Mouse (Mus musculus) midbrain, embryonic 15.5 days (tissue): ENCODE results near the gene Tuba3b. TPM values are rescaled to one million over a fixed set of nuclear protein-coding genes. Genes with fewer than 3 reads are reported as not detected.

ENCODE experiments used
- ATAC-seq: fragments of 200-750 bp; cut with Nextera tagmentation; replicated peaks from 2 replicates; pipeline ENCODE4 v1.8.0; 2017; ENCODE audit warnings: moderate TSS enrichment
- H3K27ac ChIP-seq: fragments of 300-500 bp; sonication (generic); 2 replicates; pipeline ENCODE4 v1.5.1; 2015; ENCODE audit warnings: mild to moderate bottlenecking, inconsistent platforms
- H3K27me3 ChIP-seq: fragments of 300-500 bp; sonication (generic); replicated peaks from 2 replicates; pipeline ENCODE4 v1.6.1; 2015; ENCODE audit warnings: inconsistent platforms
- H3K36me3 ChIP-seq: fragments of 300-500 bp; sonication (generic); replicated peaks from 2 replicates; pipeline ENCODE4 v1.6.1; 2015; ENCODE audit warnings: inconsistent platforms
- H3K4me1 ChIP-seq: fragments of 300-500 bp; sonication (generic); 2 replicates; pipeline ENCODE4 v1.6.1; 2015; ENCODE audit warnings: inconsistent platforms
- H3K4me2 ChIP-seq: fragments of 300-500 bp; sonication (generic); 2 replicates; pipeline ENCODE4 v1.6.1; 2015; ENCODE audit warnings: inconsistent platforms, mild to moderate bottlenecking, moderate library complexity
- H3K4me3 ChIP-seq: fragments of 300-500 bp; sonication (generic); 2 replicates; pipeline ENCODE4 v1.5.1; 2015; ENCODE audit warnings: mild to moderate bottlenecking, inconsistent platforms
- H3K9ac ChIP-seq: fragments of 300-500 bp; sonication (generic); 2 replicates; pipeline ENCODE4 v1.6.1; 2015; ENCODE audit warnings: mild to moderate bottlenecking, inconsistent platforms
- H3K9me3 ChIP-seq: fragments of 300-500 bp; sonication (generic); 2 replicates; pipeline ENCODE4 v1.6.1; 2016; ENCODE audit warnings: inconsistent platforms
- WGBS: fragments of 180-500 bp; shearing (Covaris S2); methylation state at CpG from one replicate; pipeline ENCODE4 v1.1.7; 2015; ENCODE audit warnings: mixed read lengths; 5-methylcytosine and 5-hydroxymethylcytosine counted together
- polyA plus RNA-seq: library from polyadenylated mRNA; unstranded; fragments of >200 nt; fragmentation: Nextera tagmentation; extraction: Ambion mirVana; gene quantifications from 2 replicates; pipeline ENCODE4 v1.2.1, GENCODE M21; 2015

Tuba3b gene
- polyA plus RNA-seq, 1 experiment from 2014 or later, result not detected

- H3K4me3 ChIP-seq, result no peak overlapping the region
- H3K27me3 ChIP-seq, result no peaks in the 10 kb centered on the region
- no peaks in the 10 kb centered on the region for H3K36me3 ChIP-seq
- WGBS, result 28% methylated on average over 1 of the region's 1 CpGs
- H3K9ac ChIP-seq, result no peak overlapping the region
- no peaks in the 10 kb centered on the region for H3K9me3 ChIP-seq
- no peak for ATAC-seq
- peaks cover 10% of the 10 kb centered on the region; the same call in 1 of the 2 replicates for H3K4me1 ChIP-seq
- H3K27ac ChIP-seq, result no peak overlapping the region
- H3K4me2 ChIP-seq, result no peak overlapping the region
Measured at GRCm38 (mm10) chr6:145591578-145591977, 24.0 kb upstream of the Tuba3b start.

GRCm38 (mm10) chr6:145592036-145592435, 23.5 kb upstream of the Tuba3b start:
- Histone ChIP-seq H3K4me2 (no peak overlapping the region), H3K9me3 (no peaks in the 10 kb centered on the region), H3K9ac (no peak overlapping the region), H3K27me3 (no peaks in the 10 kb centered on the region), H3K36me3 (no peaks in the 10 kb centered on the region), H3K27ac (0 out of 2 replicates have a peak overlapping the region, but pooled peaks have one; percentile 16), H3K4me1 (peaks cover 10% of the 10 kb centered on the region; the same call in 1 of the 2 replicates), H3K4me3 (no peak overlapping the region)
- ATAC-seq, result no peak; the same call in 1 of the 2 replicates
- 76% methylated on average over 6 of the region's 6 CpGs for WGBS

- no peak overlapping the region for H3K9ac ChIP-seq
- WGBS, result 52% methylated on average over 8 of the region's 8 CpGs
- H3K4me1 ChIP-seq, result peaks cover 10% of the 10 kb centered on the region; the same call in 1 of the 2 replicates
- no peak overlapping the region for H3K4me3 ChIP-seq
- no peaks in the 10 kb centered on the region for H3K27me3 ChIP-seq
- no peaks in the 10 kb centered on the region for H3K36me3 ChIP-seq
- H3K4me2 ChIP-seq, result no peak overlapping the region
- 0 out of 2 replicates have a peak overlapping the region, but pooled peaks have one; percentile 16 for H3K27ac ChIP-seq
- no peak for ATAC-seq
- no peaks in the 10 kb centered on the region for H3K9me3 ChIP-seq
Measured at GRCm38 (mm10) chr6:145592531-145592998, 23.0 kb upstream of the Tuba3b start.

- 63% methylated on average over 7 of the region's 7 CpGs for WGBS
- Histone ChIP-seq H3K9ac (no peak overlapping the region), H3K4me3 (no peak overlapping the region), H3K4me2 (no peak overlapping the region), H3K27ac (no peak overlapping the region), H3K36me3 (no peaks in the 10 kb centered on the region), H3K4me1 (peaks cover 10% of the 10 kb centered on the region; the same call in 1 of the 2 replicates), H3K9me3 (no peaks in the 10 kb centered on the region), H3K27me3 (no peaks in the 10 kb centered on the region)
- no peak for ATAC-seq
Measured at GRCm38 (mm10) chr6:145593991-145594390, 21.6 kb upstream of the Tuba3b start.

- Histone ChIP-seq H3K4me1 (peaks cover 10% of the 10 kb centered on the region; the same call in 1 of the 2 replicates), H3K36me3 (no peaks in the 10 kb centered on the region), H3K27me3 (no peaks in the 10 kb centered on the region), H3K4me2 (no peak overlapping the region), H3K27ac (no peak overlapping the region), H3K4me3 (no peak overlapping the region), H3K9ac (no peak overlapping the region), H3K9me3 (no peaks in the 10 kb centered on the region)
- ATAC-seq, result no peak
- 85% methylated on average over 4 of the region's 4 CpGs for WGBS
Measured at GRCm38 (mm10) chr6:145595905-145596304, 19.7 kb upstream of the Tuba3b start.

GRCm38 (mm10) chr6:145598794-145599555, 16.6 kb upstream of the Tuba3b start:
- WGBS, result 76% methylated on average over 11 of the region's 11 CpGs
- ATAC-seq, result no peak
- no peaks in the 10 kb centered on the region for H3K27me3 ChIP-seq
- H3K4me1 ChIP-seq, result no peaks in the 10 kb centered on the region
- no peak overlapping the region for H3K4me3 ChIP-seq
- no peaks in the 10 kb centered on the region for H3K36me3 ChIP-seq
- H3K27ac ChIP-seq, result no peak overlapping the region
- H3K4me2 ChIP-seq, result no peak overlapping the region
- no peak overlapping the region for H3K9ac ChIP-seq
- no peaks in the 10 kb centered on the region for H3K9me3 ChIP-seq

GRCm38 (mm10) chr6:145604126-145604525, 11.4 kb upstream of the Tuba3b start:
- Histone ChIP-seq H3K4me2 (no peak overlapping the region), H3K27me3 (no peaks in the 10 kb centered on the region), H3K27ac (no peak overlapping the region), H3K9me3 (no peaks in the 10 kb centered on the region), H3K9ac (no peak overlapping the region), H3K4me3 (no peak overlapping the region), H3K36me3 (no peaks in the 10 kb centered on the region), H3K4me1 (no peaks in the 10 kb centered on the region)
- WGBS, result 9% methylated on average over 2 of the region's 2 CpGs
- no peak for ATAC-seq

- Histone ChIP-seq H3K4me2 (no peak overlapping the region), H3K27ac (no peak overlapping the region), H3K9me3 (no peaks in the 10 kb centered on the region), H3K27me3 (no peaks in the 10 kb centered on the region), H3K36me3 (no peaks in the 10 kb centered on the region), H3K4me3 (no peak overlapping the region), H3K9ac (no peak overlapping the region), H3K4me1 (no peaks in the 10 kb centered on the region)
- whole genome bisulfite sequencing, result 81% methylated on average over 4 of the region's 4 CpGs
- ATAC-seq, result no peak
Measured at GRCm38 (mm10) chr6:145604648-145605047, 10.9 kb upstream of the Tuba3b start.

GRCm38 (mm10) chr6:145605203-145605602, 10.4 kb upstream of the Tuba3b start:
- H3K36me3 ChIP-seq, result no peaks in the 10 kb centered on the region
- no peak for ATAC-seq
- H3K4me1 ChIP-seq, result no peaks in the 10 kb centered on the region
- no peaks in the 10 kb centered on the region for H3K9me3 ChIP-seq
- 14% methylated on average over 3 of the region's 3 CpGs for WGBS
- H3K27ac ChIP-seq, result no peak overlapping the region
- no peaks in the 10 kb centered on the region for H3K27me3 ChIP-seq
- no peak overlapping the region for H3K4me3 ChIP-seq
- H3K4me2 ChIP-seq, result no peak overlapping the region
- no peak overlapping the region for H3K9ac ChIP-seq

- Histone ChIP-seq H3K36me3 (no peaks in the 10 kb centered on the region), H3K4me1 (no peaks in the 10 kb centered on the region), H3K4me3 (no peak overlapping the region), H3K4me2 (no peak overlapping the region), H3K9me3 (no peaks in the 10 kb centered on the region), H3K27ac (no peak overlapping the region), H3K27me3 (no peaks in the 10 kb centered on the region), H3K9ac (no peak overlapping the region)
- WGBS, result 92% methylated on average over 4 of the region's 4 CpGs
- ATAC-seq, result no peak
Measured at GRCm38 (mm10) chr6:145607746-145608145, 7.8 kb upstream of the Tuba3b start.

GRCm38 (mm10) chr6:145608693-145609092, 6.9 kb upstream of the Tuba3b start:
- ATAC-seq, result no peak
- WGBS, result 92% methylated on average over 5 of the region's 5 CpGs
- no peak overlapping the region for H3K4me3 ChIP-seq

GRCm38 (mm10) chr6:145610901-145611300, 4.7 kb upstream of the Tuba3b start:
- no peaks in the 10 kb centered on the region for H3K9me3 ChIP-seq
- no peak overlapping the region for H3K4me2 ChIP-seq
- no peaks in the 10 kb centered on the region for H3K27me3 ChIP-seq
- no peak overlapping the region for H3K4me3 ChIP-seq
- H3K27ac ChIP-seq, result no peak overlapping the region
- no peak overlapping the region for H3K9ac ChIP-seq
- 80% methylated on average over 5 of the region's 5 CpGs for WGBS
- no peaks in the 10 kb centered on the region for H3K4me1 ChIP-seq
- H3K36me3 ChIP-seq, result no peaks in the 10 kb centered on the region
- no peak for ATAC-seq

More at GRCm38 (mm10) chr6:145608693-145609092, 6.9 kb upstream of the Tuba3b start:
- no peaks in the 10 kb centered on the region for H3K27me3 ChIP-seq
- H3K9ac ChIP-seq, result no peak overlapping the region
- no peak overlapping the region for H3K27ac ChIP-seq
- no peaks in the 10 kb centered on the region for H3K9me3 ChIP-seq
- no peak overlapping the region for H3K4me2 ChIP-seq
- no peaks in the 10 kb centered on the region for H3K4me1 ChIP-seq
- no peaks in the 10 kb centered on the region for H3K36me3 ChIP-seq

GRCm38 (mm10) chr6:145612611-145613010, 2.9 kb upstream of the Tuba3b start:
- H3K27me3 ChIP-seq, result no peaks in the 10 kb centered on the region
- no peaks in the 10 kb centered on the region for H3K9me3 ChIP-seq
- ATAC-seq, result no peak
- no peaks in the 10 kb centered on the region for H3K4me1 ChIP-seq
- no peak overlapping the region for H3K4me2 ChIP-seq
- 79% methylated on average over 3 of the region's 3 CpGs for WGBS
- H3K4me3 ChIP-seq, result no peak overlapping the region
- H3K36me3 ChIP-seq, result no peaks in the 10 kb centered on the region
- H3K9ac ChIP-seq, result no peak overlapping the region
- no peak overlapping the region for H3K27ac ChIP-seq
